Mouse (Mus musculus): Measurements from ENCODE around the gene Xpnpep3.

GRCm38 (mm10) chr15:81431195-81431594 lies 31.3 kb downstream of the Xpnpep3 start:
- no peak for TF ChIP-seq CTCF (IDR thresholded peaks at IDR 0.05)
- TF ChIP-seq POLR2A (IDR thresholded peaks at IDR 0.05; ENCODE audit: insufficient read depth, low read depth, low read length) = no peak
- TF ChIP-seq EP300 (IDR thresholded peaks at IDR 0.05; ENCODE audit: insufficient read depth, low read depth, low read length) = no peak
